Mouse (Mus musculus) small intestine, adult 2 months (tissue): ENCODE results near the gene Slc25a40.

Source experiments
- CTCF ChIP-seq: fragments of 200-500 bp; IDR thresholded peaks from 2 replicates; pipeline ENCODE4 v1.5.1; 2012; ENCODE audit warnings: low read depth, mild to moderate bottlenecking, control low read depth, inconsistent platforms, low read length, moderate library complexity, mixed read lengths; ENCODE audit not compliant: insufficient replicate concordance, insufficient read length; ENCODE audit errors: extremely low read depth
- POLR2A ChIP-seq: fragments of 200-500 bp; IDR thresholded peaks from 2 replicates; pipeline ENCODE4 v1.6.1; 2012; ENCODE audit warnings: low read depth, mild to moderate bottlenecking, control low read depth, inconsistent platforms, low read length, moderate library complexity

DNA sequence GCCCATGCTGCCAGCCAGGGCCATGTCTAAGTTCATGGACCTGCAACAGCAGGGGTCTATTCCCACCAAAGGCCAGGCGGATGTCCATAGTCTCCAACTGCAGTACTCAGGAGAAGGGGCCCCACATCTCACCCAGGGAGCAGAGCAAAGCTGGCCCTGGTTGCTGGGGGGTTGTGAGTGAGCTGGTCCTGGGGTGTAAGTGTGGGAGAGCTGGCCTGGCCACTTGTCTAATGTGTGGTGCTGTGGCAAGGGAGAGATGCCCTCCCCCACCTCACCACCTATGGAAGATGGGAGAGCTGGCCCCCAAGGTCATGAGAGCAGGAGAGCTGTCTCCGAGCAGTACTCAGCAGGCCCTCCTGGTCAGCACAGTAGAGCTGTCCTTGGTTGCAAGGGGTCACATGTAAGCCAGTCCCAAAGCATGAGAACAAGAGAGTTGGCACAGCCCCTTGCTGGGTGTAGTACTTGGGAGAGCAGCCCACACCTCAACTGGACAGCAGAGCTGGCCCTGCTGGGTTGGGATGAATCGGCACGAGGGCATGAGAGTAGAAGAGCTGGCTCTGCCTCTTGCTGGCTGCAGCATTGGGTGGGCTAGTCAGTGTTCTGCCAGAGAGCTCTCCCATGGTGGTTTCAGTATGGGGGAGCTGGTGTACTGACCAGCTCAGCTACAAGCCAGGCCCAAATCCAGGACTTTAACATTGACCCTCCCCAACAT, 65.5 kb downstream of the Slc25a40 start:
- TF ChIP-seq CTCF (no peak), POLR2A (no peak)
